Mouse (Mus musculus) left cerebral cortex, postnatal 25 days (tissue): Measurements from ENCODE around the gene Rcn2. TPM values are rescaled to one million over a fixed set of nuclear protein-coding genes. Genes with fewer than 3 reads are reported as not detected.
"Not testable (repeated sequence)": the region's sequence is repeated elsewhere in the genome, so short reads cannot be mapped to it uniquely, and the experiment has no call there.

Experiments
- DNase-seq, 2 experiments: peaks; one replicate each; pipeline ENCODE4 v3.0.0; 2022; ENCODE audit warnings: low spot score in 2 of 2, mixed read lengths in 1 of 2
- intact Hi-C: fragments of 180-260 bp; cut with DNase I; formaldehyde crosslinking; loops from one replicate; pipeline ENCODE4 v1.15.1; 2025
- total RNA-seq, 2 experiments: library from RNA; stranded (reverse); gene quantifications; 2 replicates each; pipeline ENCODE4 v1.2.3; 2021

The Rcn2 gene
- total RNA-seq, result 100 to 1,000 TPM; 109 to 112 TPM

GRCm38 (mm10) chr9:56041372-56042180 is at the start of gene Rcn2:
Rcn2 (plus strand) TSS chr9:56041845.
- intact Hi-C loops, result loop anchor here (5.0 kb wide), 1 partner anchor 104 kb away; the partner anchor contains the start of gene Scaper
- DNase-seq, result peak; percentile 96

- DNase-seq, intact Hi-C loops: not testable (repeated sequence)
Measured at GRCm38 (mm10) chr9:56004679-56005078, 37.0 kb upstream of the Rcn2 start.

- intact Hi-C loops, result no loop called here
- DNase-seq, result no peak
Measured at GRCm38 (mm10) chr9:56010450-56010849, 31.2 kb upstream of the Rcn2 start, which contains the start of gene 4930563M21Rik. 4930563M21Rik (minus strand) TSS chr9:56010550.

GRCm38 (mm10) chr9:56024772-56025171 is 16.9 kb upstream of the Rcn2 start:
- DNase-seq, result no peak
- intact Hi-C loops, result no loop called here

- no peak for DNase-seq
- intact Hi-C loops, result no loop called here
Measured at GRCm38 (mm10) chr9:56027292-56027691, 14.4 kb upstream of the Rcn2 start.

GRCm38 (mm10) chr9:56032219-56032618 is 9.4 kb upstream of the Rcn2 start:
- intact Hi-C loops, result no loop called here
- no peak for DNase-seq

- no peak for DNase-seq
- intact Hi-C loops, result loop anchor here (5.0 kb wide), 1 partner anchor 105 kb away; the partner anchor contains the start of gene Scaper
Measured at GRCm38 (mm10) chr9:56042181-56042621, 556 bp downstream of the Rcn2 start.

- intact Hi-C loops, result no loop called here
- DNase-seq, result peak in 1 of 2 experiments; percentile 13
Measured at GRCm38 (mm10) chr9:56053796-56054195, 12.2 kb downstream of the Rcn2 start.

GRCm38 (mm10) chr9:56056147-56056546 is 14.5 kb downstream of the Rcn2 start:
- intact Hi-C loops, result no loop called here
- DNase-seq, result no peak

- DNase-seq, result no peak
- intact Hi-C loops, result no loop called here
Measured at GRCm38 (mm10) chr9:56062336-56062735, 20.7 kb downstream of the Rcn2 start.

- intact Hi-C loops, result no loop called here
- DNase-seq, result no peak
Measured at GRCm38 (mm10) chr9:56065011-56065410, 23.4 kb downstream of the Rcn2 start.

- DNase-seq, result no peak
- intact Hi-C loops, result no loop called here
Measured at GRCm38 (mm10) chr9:56067964-56068363, 26.3 kb downstream of the Rcn2 start.

GRCm38 (mm10) chr9:56068630-56069029 is 27.0 kb downstream of the Rcn2 start:
- intact Hi-C loops, result no loop called here
- no peak for DNase-seq

- intact Hi-C loops, result no loop called here
- DNase-seq, result no peak
Measured at GRCm38 (mm10) chr9:56072861-56073260, 31.2 kb downstream of the Rcn2 start.

GRCm38 (mm10) chr9:56074863-56075262 is 33.2 kb downstream of the Rcn2 start:
- intact Hi-C loops, result loop anchor here (2.0 kb wide), 1 partner anchor 44 kb away; no protein-coding TSS in a partner anchor
- DNase-seq, result no peak

GRCm38 (mm10) chr9:56075264-56075663 is 33.6 kb downstream of the Rcn2 start:
- DNase-seq, result peak; percentile 57 to 68
- intact Hi-C loops, result loop anchor here (2.0 kb wide), 1 partner anchor 44 kb away; no protein-coding TSS in a partner anchor

GRCm38 (mm10) chr9:56075901-56076620 is 34.4 kb downstream of the Rcn2 start:
- intact Hi-C loops, result loop anchor here (2.0 kb wide), 1 partner anchor 43 kb away; no protein-coding TSS in a partner anchor
- DNase-seq, result no peak

GRCm38 (mm10) chr9:56079587-56079986 is 37.9 kb downstream of the Rcn2 start:
- intact Hi-C loops, result no loop called here
- DNase-seq, result no peak

GRCm38 (mm10) chr9:56086524-56086923 is 44.9 kb downstream of the Rcn2 start:
- DNase-seq, result no peak
- intact Hi-C loops, result no loop called here

GRCm38 (mm10) chr9:56089778-56090520 is 48.3 kb downstream of the Rcn2 start, which contains the start of gene Pstpip1:
Pstpip1 (plus strand) TSS chr9:56089962.
- intact Hi-C loops, result no loop called here
- DNase-seq, result peak; percentile 36 to 62
